Mouse (Mus musculus) splenic B cell, adult 2 months (primary cell): Measurements from ENCODE around the gene Grin2c.

Source experiments
- DNase-seq: peaks from one replicate; pipeline ENCODE4 v3.0.0-alpha.2; 2011; ENCODE audit warnings: low read depth, low spot score
- H3K27me3 ChIP-seq: 2 replicates; pipeline ENCODE4 v1.6.1; 2012; ENCODE audit warnings: mild to moderate bottlenecking, low read length, moderate library complexity, mixed read lengths; ENCODE audit not compliant: control insufficient read depth, poor library complexity, insufficient read depth, severe bottlenecking
- H3K36me3 ChIP-seq: 2 replicates; pipeline ENCODE4 v1.6.1; 2012; ENCODE audit warnings: mild to moderate bottlenecking, low read length, moderate library complexity, mixed read lengths; ENCODE audit not compliant: control insufficient read depth, poor library complexity, insufficient read depth, severe bottlenecking

Gene Grin2c

GRCm38 (mm10) chr11:115290314-115290713, 23.3 kb upstream of the Grin2c start:
- no peaks in the 10 kb centered on the region for H3K27me3 ChIP-seq
- H3K36me3 ChIP-seq: no peaks in the 10 kb centered on the region
- DNase-seq: no peak

GRCm38 (mm10) chr11:115289885-115290284, 22.8 kb upstream of the Grin2c start:
- Histone ChIP-seq H3K36me3 (no peaks in the 10 kb centered on the region), H3K27me3 (no peaks in the 10 kb centered on the region)
- DNase-seq: no peak

- Histone ChIP-seq H3K36me3 (no peaks in the 10 kb centered on the region), H3K27me3 (no peaks in the 10 kb centered on the region)
- DNase-seq: no peak
Measured at GRCm38 (mm10) chr11:115288305-115288704, 21.3 kb upstream of the Grin2c start.

DNA sequence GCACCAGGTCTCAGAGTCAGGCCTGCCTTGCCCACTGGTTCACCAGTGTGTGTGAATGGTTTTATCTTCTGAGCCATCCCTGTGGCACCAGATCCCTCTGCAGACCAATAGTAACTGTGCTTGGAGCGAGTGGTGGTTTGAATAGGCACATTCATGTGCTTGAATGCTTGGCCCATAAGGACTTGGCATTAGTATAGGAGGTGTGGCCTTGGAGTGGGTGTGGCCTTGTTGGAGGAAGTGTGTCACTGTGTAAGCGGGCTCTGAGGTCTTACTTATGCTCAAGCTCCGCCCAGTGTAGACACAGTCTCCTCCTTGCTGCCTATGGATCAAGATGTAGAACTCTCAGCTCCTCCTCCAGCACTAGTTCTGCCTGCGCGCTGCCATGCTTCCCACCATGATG, 20.3 kb upstream of the Grin2c start:
- DNase-seq: no peak
- no peaks in the 10 kb centered on the region for H3K36me3 ChIP-seq
- H3K27me3 ChIP-seq: no peaks in the 10 kb centered on the region

DNA sequence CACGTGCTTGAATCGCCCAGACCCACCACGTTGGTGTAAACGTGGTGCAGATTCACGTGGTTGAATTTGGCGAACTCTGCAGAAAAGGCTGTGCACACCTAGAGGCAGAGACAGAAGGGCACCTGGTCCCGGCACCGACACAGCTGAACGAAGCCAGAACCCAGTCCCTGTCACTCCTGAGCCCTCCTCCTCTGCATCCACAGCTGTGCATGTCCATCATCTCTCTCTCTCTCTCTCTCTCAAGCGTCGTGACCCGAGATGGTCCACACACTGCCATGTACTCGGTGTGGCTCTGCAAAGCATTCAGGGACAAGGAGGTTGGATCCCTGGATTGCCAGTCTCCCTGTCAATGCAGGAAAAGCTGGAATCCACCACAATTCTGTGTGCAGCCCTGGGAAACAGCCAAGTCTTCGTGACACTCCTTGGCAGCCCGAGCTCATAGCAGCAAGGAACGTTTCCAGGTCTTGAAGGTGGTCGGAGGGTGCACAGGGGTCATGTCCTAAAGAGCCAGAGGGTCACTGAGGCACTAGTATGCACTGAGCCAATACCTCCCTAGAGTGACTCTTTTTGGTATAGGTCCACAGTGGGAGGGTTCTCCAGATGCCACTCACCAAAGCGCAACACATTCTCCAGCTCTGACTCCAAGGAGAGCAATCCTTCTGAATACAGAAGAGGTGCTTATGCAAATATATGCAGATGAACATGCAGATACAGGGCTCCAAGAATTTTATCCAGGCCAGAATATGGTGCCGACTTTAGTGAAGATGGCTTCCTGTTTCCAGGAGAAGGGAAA, 19.4 kb upstream of the Grin2c start:
- Histone ChIP-seq H3K36me3 (no peaks in the 10 kb centered on the region), H3K27me3 (no peaks in the 10 kb centered on the region)
- DNase-seq: no peak

DNA sequence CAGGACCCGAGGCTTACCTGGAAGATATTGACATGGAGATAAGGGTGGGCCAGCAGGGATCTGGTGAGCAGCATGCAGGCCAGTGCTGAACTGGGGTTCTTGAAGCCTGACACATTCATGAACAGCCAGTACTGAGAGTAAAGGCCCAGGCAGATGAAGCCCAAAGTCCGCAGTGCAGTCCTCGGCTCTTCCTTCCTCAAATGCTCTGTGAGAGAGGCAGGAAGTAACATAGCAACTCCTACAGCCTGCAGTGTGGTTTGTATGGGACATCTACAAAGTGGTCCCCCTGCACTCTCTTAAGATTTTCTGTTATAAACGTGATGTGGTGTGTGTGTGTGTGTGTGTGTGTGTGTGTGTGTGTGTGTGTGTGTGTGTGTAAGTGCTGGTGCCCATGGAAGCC, 18.2 kb upstream of the Grin2c start:
- no peaks in the 10 kb centered on the region for H3K36me3 ChIP-seq
- no peak for DNase-seq

DNA sequence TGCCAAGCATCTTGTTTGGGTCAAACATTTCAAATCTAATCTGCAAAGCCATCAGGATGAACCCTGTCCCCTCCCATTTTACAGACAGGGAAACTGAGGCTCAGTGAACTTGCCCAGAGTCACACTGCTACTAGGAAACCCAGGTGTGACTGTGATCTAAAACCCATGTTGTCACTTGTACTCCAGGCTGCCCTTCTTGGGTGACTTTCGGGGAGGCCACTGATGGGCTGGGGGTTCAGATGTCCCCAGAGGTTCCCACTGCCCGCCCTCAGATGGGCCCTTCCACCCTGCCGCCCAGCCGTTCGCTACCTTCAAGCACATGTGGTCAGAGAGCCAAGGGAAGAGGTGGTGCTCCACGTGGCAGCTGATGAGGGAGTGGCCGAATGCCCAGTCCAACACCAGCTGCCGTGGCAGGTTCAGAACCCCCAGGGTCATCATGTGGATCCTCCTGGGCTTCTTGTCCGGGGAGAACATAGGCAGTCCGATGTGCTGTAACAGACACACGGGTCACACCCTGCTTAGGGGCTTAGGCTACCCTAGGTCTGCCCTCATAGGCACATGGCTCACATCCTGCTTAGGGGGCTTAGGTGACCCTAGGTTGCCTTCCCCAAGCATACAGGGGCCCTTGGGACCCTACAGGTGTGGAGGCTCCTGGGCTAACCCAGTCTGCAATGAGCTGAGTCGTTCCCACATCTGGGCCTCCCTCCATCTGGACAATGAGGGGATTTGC, 17.0 kb upstream of the Grin2c start:
- DNase-seq: no peak
- H3K36me3 ChIP-seq: no peaks in the 10 kb centered on the region

More for the DNA sequence above, 18.2 kb upstream of the Grin2c start:
- H3K27me3 ChIP-seq: no peaks in the 10 kb centered on the region

DNA sequence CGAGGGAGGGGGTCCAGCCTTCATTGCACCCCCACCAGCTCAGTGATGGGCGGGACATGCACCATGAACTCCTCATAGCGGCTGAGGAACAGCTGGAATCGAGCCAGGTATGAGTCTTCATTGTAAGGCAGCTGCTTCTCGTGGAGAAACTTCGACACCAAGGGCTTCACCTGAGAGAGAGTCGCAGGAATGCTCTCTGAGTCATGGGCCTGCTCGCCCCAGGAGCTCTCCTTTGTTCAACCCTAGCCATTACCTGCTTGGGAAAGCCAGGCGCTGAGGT, 16.4 kb upstream of the Grin2c start:
- DNase-seq: no peak
- no peaks in the 10 kb centered on the region for H3K36me3 ChIP-seq
- no peaks in the 10 kb centered on the region for H3K27me3 ChIP-seq

More for the DNA sequence above, 17.0 kb upstream of the Grin2c start:
- no peaks in the 10 kb centered on the region for H3K27me3 ChIP-seq

- Histone ChIP-seq H3K27me3 (no peaks in the 10 kb centered on the region), H3K36me3 (no peaks in the 10 kb centered on the region)
- DNase-seq: no peak
Measured at GRCm38 (mm10) chr11:115282723-115283485, 15.9 kb upstream of the Grin2c start.

- Histone ChIP-seq H3K27me3 (no peaks in the 10 kb centered on the region), H3K36me3 (no peaks in the 10 kb centered on the region)
- no peak for DNase-seq
Measured at GRCm38 (mm10) chr11:115282295-115282694, 15.3 kb upstream of the Grin2c start.

- DNase-seq: peak; percentile 26
- H3K27me3 ChIP-seq: no peaks in the 10 kb centered on the region
- no peaks in the 10 kb centered on the region for H3K36me3 ChIP-seq
Measured at GRCm38 (mm10) chr11:115279726-115280125, 12.7 kb upstream of the Grin2c start.

- Histone ChIP-seq H3K27me3 (no peaks in the 10 kb centered on the region), H3K36me3 (no peaks in the 10 kb centered on the region)
- DNase-seq: no peak
Measured at GRCm38 (mm10) chr11:115278176-115278575, 11.1 kb upstream of the Grin2c start.

DNA sequence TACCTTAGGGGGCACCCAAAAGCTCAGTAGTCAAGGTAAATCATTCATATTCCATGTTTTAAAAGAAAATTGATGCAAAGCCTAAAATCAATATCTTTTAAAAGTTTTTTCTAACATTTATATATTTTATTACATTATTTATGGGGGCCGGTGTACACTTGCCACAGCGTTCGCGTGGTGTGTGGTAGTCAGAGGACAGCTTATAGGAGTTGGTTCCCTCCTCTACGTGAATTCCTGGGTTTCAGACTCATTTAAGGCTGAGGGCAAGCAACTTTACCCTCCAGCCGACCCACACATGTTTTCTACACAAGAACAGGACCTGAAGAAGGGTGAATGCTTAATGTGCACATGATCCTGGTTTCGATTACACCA, 10.5 kb upstream of the Grin2c start:
- no peaks in the 10 kb centered on the region for H3K27me3 ChIP-seq
- DNase-seq: no peak
- H3K36me3 ChIP-seq: no peaks in the 10 kb centered on the region

DNA sequence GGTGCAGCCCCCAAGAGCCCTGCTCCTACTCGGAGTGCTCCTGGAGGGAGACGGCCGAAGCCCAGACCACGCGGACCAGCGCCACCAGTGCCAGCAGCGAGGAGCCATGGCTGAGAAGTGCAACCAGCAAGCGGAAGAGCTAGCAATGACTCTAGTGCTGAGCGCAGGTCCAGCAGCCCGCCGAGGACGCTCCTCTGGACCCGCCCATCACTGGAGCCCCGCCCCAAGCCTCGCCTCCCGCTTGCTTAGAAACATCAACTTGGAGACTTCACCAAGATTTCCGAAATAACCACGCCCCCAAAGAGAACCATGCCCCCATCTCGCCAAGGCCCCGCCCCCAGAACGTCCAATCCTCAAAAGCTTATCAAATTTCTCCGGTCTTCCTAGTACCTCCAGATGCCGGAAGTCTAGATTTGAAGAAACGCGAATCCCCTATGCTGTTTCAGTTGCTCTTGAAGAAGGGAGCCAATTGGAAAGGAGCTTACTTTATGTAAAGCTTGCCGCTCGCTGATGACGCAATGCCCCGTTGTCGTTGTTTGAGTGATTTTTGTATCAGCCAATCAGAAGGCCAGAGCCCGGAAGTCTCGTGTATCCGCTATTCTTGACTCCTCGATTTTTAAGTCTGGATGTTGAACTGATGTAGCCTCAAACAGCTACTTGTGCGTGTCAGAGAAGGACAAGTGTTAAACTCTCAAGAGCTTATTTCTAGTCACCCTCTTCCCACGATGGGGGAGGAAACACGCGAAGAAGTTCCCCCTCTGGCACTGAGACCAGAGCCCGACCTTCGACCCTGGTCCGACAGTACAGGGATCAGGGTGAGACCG, 9.9 kb upstream of the Grin2c start, which contains the start of gene Fdxr:
Fdxr (minus strand) TSS at position 271 of the 824 bp plus-strand sequence.
- no peaks in the 10 kb centered on the region for H3K27me3 ChIP-seq
- no peaks in the 10 kb centered on the region for H3K36me3 ChIP-seq
- peak; percentile 100 for DNase-seq
